Mouse (Mus musculus) testis, postnatal 14 days (tissue): ENCODE measurements around the gene Gm20604.

Experiments used
- DNase-seq: peaks from one replicate; pipeline ENCODE4 v3.0.0; 2021; ENCODE audit warnings: low spot score

Gm20604 gene

GRCm38 (mm10) chr12:102758403-102758756 is at the start of gene Gm20604:
TSS of gene Gm20604 (minus strand) at chr12:102758672.
- no peak for DNase-seq

DNA sequence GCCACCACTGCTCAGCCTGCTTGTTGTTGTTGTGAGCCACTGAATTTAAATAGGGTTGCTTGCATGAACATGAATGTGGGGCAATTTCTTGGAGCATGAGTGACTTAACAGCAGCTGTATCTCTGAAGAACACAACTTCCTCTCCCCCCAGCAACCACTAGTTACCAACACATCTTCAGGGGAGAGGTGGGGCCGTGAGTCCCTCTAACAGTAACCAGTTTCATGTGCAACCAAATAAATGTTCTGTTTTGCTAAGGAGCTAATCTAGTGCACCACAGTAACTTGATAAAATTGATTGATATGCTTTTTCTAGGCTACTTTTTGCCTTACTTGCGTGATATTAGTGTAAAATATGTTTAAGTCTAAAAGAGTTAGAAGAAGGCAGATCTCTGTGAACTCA is 41.1 kb upstream of the Gm20604 start:
- no peak for DNase-seq

DNA sequence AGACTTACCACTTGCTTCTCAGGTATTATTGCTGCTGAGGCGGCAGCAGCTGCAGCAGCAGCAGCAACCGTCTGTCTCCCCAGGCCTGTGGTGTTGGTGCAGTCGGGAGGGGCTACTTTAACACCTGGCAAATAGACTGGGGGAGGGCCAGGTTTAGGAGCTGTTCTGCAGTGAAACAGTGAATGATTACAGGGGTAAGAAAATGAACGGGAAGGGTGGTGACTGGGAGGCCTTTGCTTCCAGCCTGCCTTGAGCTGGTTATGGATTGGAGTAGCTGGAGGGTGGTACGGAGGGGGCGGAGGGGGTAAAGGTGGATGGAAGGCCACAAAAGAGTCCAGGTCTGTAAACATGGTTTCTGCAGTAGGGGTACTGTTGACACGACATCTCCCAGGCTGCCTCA is 29.5 kb upstream of the Gm20604 start:
- no peak for DNase-seq

DNA sequence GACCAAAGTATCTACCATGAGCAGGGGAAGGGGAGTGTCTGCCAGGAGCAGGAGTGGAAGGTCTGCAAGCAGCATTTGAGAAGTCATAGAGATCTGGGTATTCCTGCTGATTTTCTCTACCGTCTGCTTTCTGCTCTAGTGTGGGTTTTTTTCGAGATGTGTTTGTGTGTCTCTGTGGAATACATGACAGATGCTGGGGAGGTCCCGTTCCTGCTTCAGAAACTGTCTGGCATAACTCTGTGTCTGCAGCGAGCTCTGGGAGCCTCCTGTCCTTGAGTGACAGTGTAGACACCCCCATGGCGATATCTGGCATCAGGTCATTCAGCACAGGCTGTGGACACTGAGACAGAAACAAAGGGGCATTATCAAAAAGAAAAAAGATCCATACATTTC is 27.1 kb upstream of the Gm20604 start:
- no peak for DNase-seq

DNA sequence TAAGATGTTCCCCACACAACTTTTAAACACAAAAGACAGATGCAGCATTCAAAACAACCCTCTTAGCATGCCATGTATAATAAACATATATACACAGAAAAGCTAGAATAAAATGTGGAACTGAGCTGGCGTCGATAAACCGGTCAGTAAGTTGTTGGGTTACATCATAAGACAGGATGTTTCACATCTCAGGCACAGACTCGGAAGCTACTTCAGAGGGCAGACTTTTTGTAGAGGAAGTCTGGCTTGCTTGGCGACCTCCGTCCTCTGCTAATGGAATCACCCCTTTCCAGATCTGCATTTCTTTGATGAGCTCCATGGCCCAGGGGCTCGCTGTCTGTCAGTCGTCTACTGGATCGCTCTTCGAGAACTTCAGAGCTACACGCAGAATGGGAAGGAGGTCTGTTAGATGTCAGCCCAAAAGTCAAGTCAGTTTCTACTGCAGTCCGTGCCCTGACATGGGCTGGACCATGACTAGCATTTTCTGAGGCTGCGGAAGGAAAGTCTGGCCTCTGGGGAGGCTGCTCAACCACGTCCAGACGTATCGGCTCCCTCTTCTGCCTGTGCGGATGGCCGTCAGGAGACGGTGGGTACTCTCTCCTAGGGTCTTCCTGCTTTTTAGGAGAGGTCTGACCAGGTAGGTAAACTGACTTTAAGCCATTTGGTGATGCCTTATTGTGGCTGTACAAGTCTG is 26.6 kb upstream of the Gm20604 start:
- no peak for DNase-seq

DNA sequence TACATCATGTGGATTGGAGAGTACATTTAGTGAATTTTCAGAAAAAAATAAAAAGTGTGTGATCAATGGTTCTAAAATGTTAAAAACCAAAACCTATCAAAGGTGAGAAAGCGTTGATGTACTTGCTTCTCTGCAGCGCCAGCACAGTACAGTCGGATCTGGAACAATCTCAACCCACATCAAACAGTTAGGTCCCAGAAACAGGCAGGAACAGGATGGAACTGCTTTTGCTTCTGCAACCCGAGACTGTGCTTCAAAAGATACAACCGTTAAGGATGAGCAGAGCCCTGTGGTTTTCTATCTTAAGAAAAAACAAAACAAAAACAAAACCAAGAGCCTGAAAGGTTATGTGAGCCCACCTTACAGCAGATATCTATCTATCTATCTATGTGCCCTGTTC is 24.4 kb upstream of the Gm20604 start:
- DNase-seq, result no peak

DNA sequence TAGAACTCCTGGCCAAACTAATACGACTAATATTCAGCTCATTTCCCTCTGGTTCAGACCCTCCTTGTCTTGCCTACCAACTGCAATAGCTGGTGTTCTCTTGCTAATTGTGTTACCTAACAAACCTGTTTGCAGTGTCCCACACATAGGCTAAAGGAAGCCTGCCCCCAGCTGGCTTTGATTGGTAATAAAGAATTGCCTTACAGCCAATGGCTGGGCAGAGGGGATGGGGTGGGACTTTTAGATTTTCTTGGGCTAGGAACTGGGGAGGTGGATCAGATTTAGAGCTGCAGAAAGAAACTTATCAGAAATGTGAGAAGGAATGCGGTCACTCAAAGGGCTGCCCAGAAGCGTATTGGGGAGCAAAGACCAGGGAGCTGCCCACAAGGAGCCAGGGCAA is 21.0 kb upstream of the Gm20604 start:
- DNase-seq, result no peak

DNA sequence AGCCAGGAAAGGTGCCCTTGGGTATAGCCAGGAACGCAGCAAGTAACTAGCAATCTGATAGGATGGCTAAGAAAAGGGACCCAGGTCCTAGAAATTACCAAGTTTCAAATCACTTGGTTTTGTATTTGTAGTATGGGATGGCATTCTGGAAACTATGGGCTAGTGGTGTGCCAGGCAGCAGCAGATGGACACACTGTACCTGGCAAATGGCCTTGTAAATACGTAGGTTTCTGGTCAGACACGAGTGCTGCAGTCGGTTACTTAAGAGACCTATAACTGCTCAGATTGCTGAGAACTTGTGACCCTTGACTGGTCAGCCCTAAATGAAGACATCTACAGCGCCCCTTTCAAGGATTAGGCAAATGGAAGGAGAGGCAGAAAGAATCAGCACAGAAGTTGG is 19.7 kb upstream of the Gm20604 start:
- no peak for DNase-seq

DNA sequence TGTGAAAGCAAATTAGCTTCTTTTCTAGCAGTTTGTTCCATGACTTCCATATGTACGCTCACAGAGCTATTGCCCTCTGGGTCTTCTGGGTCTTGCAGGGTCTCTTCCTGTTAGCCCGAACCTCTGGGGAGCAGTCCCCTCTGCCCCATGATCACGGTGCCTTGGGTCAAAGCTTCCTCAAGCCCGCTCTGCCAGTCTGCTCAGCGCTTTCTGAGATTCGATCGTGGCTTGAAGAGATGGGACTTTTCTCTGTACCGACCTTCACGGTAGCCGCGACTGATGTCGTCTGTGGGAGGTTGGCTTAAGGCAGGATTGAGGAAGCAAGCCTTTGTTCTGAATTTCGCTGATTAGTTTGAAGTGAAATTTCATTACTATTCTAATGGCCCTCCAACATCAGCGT is 17.6 kb upstream of the Gm20604 start:
- no peak for DNase-seq

DNA sequence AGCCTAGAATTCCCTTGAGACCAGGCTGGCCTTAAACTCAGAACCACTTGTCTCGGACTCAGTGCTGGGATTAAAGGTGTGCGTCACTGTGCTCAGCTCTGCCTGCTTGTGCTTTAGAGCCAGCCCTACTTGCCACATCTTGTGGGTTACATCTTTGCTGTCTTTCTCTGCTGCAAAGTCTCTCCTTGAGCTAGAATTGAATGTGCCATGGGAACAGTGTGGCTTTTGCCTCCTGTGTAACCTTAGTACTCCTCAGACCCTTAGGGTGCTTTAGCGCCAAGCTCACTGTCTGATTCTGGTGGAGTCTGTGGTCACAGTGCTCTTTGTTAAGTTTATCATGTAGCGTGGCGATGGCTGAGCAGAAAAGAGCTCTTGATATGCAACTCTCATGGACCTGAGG is 14.2 kb upstream of the Gm20604 start:
- DNase-seq, result no peak

DNA sequence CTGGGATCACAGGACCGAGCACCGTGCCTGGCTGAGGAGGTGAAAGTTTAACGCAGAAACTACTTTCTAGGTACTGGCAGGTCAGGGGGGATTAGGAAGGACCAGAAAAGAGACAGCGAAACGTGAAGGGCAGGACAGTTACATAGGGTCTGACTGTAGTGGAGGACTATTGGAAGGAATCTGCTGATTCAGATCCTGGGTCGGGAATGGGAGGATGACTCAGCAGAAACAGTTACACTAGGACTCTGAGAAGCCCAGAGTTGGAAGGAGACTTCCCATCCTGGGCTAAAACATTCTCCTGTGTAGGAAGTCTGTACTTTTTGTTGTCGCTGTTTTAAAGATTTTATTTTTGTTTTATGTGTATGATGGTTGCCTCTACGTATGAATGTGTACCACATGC is 13.1 kb upstream of the Gm20604 start:
- DNase-seq, result no peak

GRCm38 (mm10) chr12:102769000-102769399 is 10.5 kb upstream of the Gm20604 start:
- DNase-seq, result no peak

- no peak for DNase-seq
Observed at GRCm38 (mm10) chr12:102763696-102764095, 5.2 kb upstream of the Gm20604 start.

DNA sequence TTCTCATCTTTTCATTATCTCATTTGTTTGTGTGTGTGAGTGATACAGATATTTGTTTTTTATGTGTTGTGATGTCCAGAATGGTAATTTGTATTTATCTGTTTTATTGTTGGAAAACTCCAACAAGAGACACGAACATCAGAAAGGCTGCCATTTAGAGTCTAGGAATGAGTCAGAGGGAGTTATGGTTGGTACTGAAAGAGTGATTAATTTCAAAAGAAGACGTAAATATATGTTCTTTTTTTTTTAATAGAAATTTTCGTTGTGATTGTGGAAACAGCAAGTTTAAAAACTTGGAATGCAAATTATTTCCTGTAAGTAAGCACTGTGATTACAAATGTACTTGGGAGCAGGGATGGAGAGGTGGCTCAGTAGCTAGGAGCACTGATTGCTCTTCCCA is 3.2 kb upstream of the Gm20604 start:
- no peak for DNase-seq

GRCm38 (mm10) chr12:102758936-102759335 is 464 bp upstream of the Gm20604 start:
- DNase-seq, result no peak

- DNase-seq, result peak; percentile 97
Observed at GRCm38 (mm10) chr12:102757689-102758402, 626 bp downstream of the Gm20604 start, which contains the start of the genes Gm28051, Gon7 and Ubr7. TSS of gene Gm28051 (minus strand) at chr12:102757765. TSS of gene Gon7 (minus strand) at chr12:102757803. TSS of gene Ubr7 (plus strand) at chr12:102757967.

DNA sequence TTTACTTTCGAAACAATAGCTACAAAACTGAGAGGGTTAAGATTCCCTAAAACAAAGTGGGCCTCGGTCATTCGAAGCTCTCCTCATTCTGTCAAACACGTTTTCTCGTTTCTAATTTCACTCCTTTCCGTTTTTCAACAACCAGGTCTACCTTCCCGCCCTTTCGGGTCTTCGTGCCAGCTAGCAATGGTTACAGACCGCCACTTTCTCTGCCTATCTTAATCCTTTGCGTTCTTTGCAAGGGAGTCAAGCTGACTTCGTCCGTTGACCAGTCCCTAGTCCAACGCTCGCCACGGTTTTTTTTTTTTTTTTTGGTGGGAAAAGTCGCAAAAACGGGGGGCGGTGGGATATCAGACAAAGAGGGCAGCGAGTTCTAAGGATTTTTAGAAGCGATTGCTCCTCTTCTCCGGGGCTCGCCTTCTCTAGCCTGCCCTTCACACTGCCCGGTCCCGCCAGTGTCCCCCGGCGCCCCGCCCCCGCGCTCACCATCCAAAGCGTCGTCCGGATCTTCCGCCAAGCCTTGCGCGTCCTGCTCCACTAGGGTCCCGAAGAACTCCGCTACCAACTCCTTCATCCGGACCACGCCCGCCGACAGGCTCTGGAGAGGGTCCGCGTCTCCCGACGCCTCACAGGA is 1.3 kb downstream of the Gm20604 start:
- DNase-seq, result peak; percentile 23

GRCm38 (mm10) chr12:102756304-102756703 is 2.2 kb downstream of the Gm20604 start:
- peak; percentile 33 for DNase-seq

- no peak for DNase-seq
Observed at GRCm38 (mm10) chr12:102748256-102748655, 10.2 kb downstream of the Gm20604 start.

DNA sequence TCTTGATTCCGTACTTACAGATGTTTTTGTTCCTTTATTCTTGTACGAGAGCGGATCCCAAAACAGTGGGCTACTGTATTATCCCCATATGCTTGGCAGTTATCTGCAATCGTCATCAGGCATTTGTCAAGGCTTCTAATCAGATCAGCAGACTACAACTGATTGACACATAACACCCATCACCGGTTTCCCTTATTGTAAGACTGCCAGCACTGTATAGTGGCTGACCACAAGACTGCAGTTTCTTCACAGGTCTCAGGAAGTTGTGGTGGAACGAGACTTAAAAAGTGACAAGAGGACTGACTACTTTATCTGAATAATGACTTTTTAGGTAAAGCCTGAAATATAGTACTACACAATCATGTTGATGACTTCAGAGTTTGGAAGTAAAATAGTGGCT is 13.6 kb downstream of the Gm20604 start:
- DNase-seq, result no peak

GRCm38 (mm10) chr12:102743589-102744574 is 14.6 kb downstream of the Gm20604 start, which contains the start of the genes Moap1 and Tmem251:
TSS of gene Moap1 (minus strand) at chr12:102743661.
TSS of gene Tmem251 (plus strand) at chr12:102743762.
- peak; percentile 90 for DNase-seq
